Mouse (Mus musculus) lung, postnatal 36 days (tissue): ENCODE measurements around the gene Josd2.

Experiments
- DNase-seq: peaks from one replicate; pipeline ENCODE4 v3.0.0; 2022; ENCODE audit warnings: mixed read lengths

The Josd2 gene

GRCm38 (mm10) chr7:44472961-44473646 lies 5.3 kb downstream of the Josd2 start:
- DNase-seq = peak; percentile 41

- no peak for DNase-seq
Observed at GRCm38 (mm10) chr7:44474419-44474818, 6.6 kb downstream of the Josd2 start.

- DNase-seq = no peak
Observed at GRCm38 (mm10) chr7:44475046-44475614, 7.3 kb downstream of the Josd2 start.

GRCm38 (mm10) chr7:44482836-44483435 lies 15.2 kb downstream of the Josd2 start:
- no peak for DNase-seq

- no peak for DNase-seq
Observed at GRCm38 (mm10) chr7:44484109-44484508, 16.3 kb downstream of the Josd2 start.

GRCm38 (mm10) chr7:44484841-44485571 lies 17.2 kb downstream of the Josd2 start:
- peak; percentile 80 for DNase-seq

- DNase-seq = no peak
Observed at GRCm38 (mm10) chr7:44485572-44486195, 17.9 kb downstream of the Josd2 start.

- no peak for DNase-seq
Observed at GRCm38 (mm10) chr7:44486927-44487575, 19.3 kb downstream of the Josd2 start.

GRCm38 (mm10) chr7:44487936-44488335 lies 20.2 kb downstream of the Josd2 start:
- DNase-seq = no peak

- DNase-seq = no peak
Observed at GRCm38 (mm10) chr7:44488545-44488944, 20.8 kb downstream of the Josd2 start.

GRCm38 (mm10) chr7:44490281-44490680 lies 22.5 kb downstream of the Josd2 start:
- DNase-seq = no peak

GRCm38 (mm10) chr7:44491391-44491790 lies 23.6 kb downstream of the Josd2 start:
- DNase-seq = no peak

GRCm38 (mm10) chr7:44492166-44492826 lies 24.5 kb downstream of the Josd2 start:
- DNase-seq = no peak

- no peak for DNase-seq
Observed at GRCm38 (mm10) chr7:44494681-44495080, 26.9 kb downstream of the Josd2 start.

- DNase-seq = no peak
Observed at GRCm38 (mm10) chr7:44495086-44495485, 27.3 kb downstream of the Josd2 start.

GRCm38 (mm10) chr7:44495992-44496770 lies 28.4 kb downstream of the Josd2 start, which contains the start of the genes Emc10 and Fam71e1:
Emc10 (minus strand) TSS chr7:44496529.
Fam71e1 (plus strand) TSS chr7:44496581.
- DNase-seq = peak; percentile 98

GRCm38 (mm10) chr7:44496771-44497109 lies 29.0 kb downstream of the Josd2 start:
- DNase-seq = no peak

- no peak for DNase-seq
Observed at GRCm38 (mm10) chr7:44497361-44498055, 29.7 kb downstream of the Josd2 start.

- no peak for DNase-seq
Observed at GRCm38 (mm10) chr7:44498922-44499321, 31.1 kb downstream of the Josd2 start.

- no peak for DNase-seq
Observed at GRCm38 (mm10) chr7:44500046-44500445, 32.3 kb downstream of the Josd2 start.
